Mouse (Mus musculus) intestine, postnatal 0 days (tissue): ENCODE data around the gene Clrn2. TPM values are rescaled to one million over a fixed set of nuclear protein-coding genes. Genes with fewer than 3 reads are reported as not detected.

Experiments
- ATAC-seq: fragments of 200-750 bp; cut with Nextera tagmentation; 2 replicates; pipeline ENCODE4 v1.8.0; 2017; ENCODE audit warnings: mild to moderate bottlenecking, moderate TSS enrichment, moderate library complexity
- H3K27ac ChIP-seq: fragments of 300-500 bp; sonication (generic); 2 replicates; pipeline ENCODE4 v1.5.1; 2014; ENCODE audit warnings: mild to moderate bottlenecking, low read depth, low read length, moderate library complexity
- H3K27me3 ChIP-seq: fragments of 300-500 bp; sonication (generic); replicated peaks from 2 replicates; pipeline ENCODE4 v1.6.1; 2014; ENCODE audit warnings: low read length, mixed read lengths; ENCODE audit not compliant: control insufficient read depth, insufficient read depth
- H3K36me3 ChIP-seq: fragments of 300-500 bp; sonication (generic); 2 replicates; pipeline ENCODE4 v1.6.1; 2014; ENCODE audit warnings: mild to moderate bottlenecking, moderate library complexity; ENCODE audit not compliant: control insufficient read depth, insufficient read depth
- H3K4me1 ChIP-seq: fragments of 300-500 bp; sonication (generic); replicated peaks from 2 replicates; pipeline ENCODE4 v1.6.1; 2014; ENCODE audit warnings: antibody characterized with exemption, low read length, mixed read lengths; ENCODE audit not compliant: control insufficient read depth, insufficient read depth
- H3K4me2 ChIP-seq: fragments of 300-500 bp; sonication (generic); replicated peaks from 2 replicates; pipeline ENCODE4 v1.6.1; 2014; ENCODE audit warnings: low read depth, mild to moderate bottlenecking, moderate library complexity
- H3K4me3 ChIP-seq: fragments of 300-500 bp; sonication (generic); 2 replicates; pipeline ENCODE4 v1.5.1; 2014; ENCODE audit warnings: low read depth, low read length
- H3K9ac ChIP-seq: fragments of 300-500 bp; sonication (generic); 2 replicates; pipeline ENCODE4 v1.6.1; 2014; ENCODE audit warnings: mild to moderate bottlenecking, low read depth, low read length
- H3K9me3 ChIP-seq: fragments of 300-500 bp; sonication (generic); 2 replicates; pipeline ENCODE4 v1.6.1; 2016; ENCODE audit warnings: mixed run types; ENCODE audit not compliant: control insufficient read depth
- CTCF ChIP-seq: sonication (generic); IDR thresholded peaks from 2 replicates; pipeline ENCODE4 v1.5.1; 2016; ENCODE audit warnings: low read depth, mild to moderate bottlenecking, control low read depth, antibody characterized with exemption, moderate library complexity
- WGBS: fragments of 180-500 bp; shearing (Covaris S2); extraction: QIAGEN DNeasy Blood & Tissue Kit; methylation state at CpG from one replicate; pipeline ENCODE4 v1.1.7; 2014; 5-methylcytosine and 5-hydroxymethylcytosine counted together
- polyA plus RNA-seq: library from polyadenylated mRNA; unstranded; fragments of >200 nt; fragmentation: Nextera tagmentation; extraction: Ambion mirVana; gene quantifications from 2 replicates; pipeline ENCODE4 v1.2.1, GENCODE M21; 2015

The Clrn2 gene
- polyA plus RNA-seq, 1 experiment from 2014 or later = not detected

DNA sequence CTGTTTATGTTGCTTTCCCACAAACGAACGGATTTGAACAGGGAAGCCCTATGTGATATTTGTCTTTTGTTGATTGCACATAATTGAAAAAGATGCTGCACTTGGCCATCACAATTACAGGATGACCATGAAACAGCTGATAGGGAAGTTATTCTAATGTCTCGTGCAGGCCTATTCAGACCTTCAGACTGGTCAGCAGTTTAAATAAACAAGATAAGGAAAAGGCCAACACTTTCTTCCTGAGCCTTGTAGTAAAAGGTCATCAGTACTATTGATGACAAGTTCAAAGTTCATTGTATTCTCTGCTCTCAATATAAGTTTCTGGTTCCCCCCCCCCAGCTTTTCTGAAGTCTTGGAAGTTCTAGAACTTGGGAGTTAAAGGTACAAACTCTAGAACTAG lies 29.1 kb downstream of the Clrn2 start:
- no peaks in the 10 kb centered on the region for H3K27me3 ChIP-seq
- no peak for TF ChIP-seq CTCF
- H3K4me1 ChIP-seq = no peaks in the 10 kb centered on the region
- no peak for ATAC-seq
- H3K4me2 ChIP-seq = no peak overlapping the region
- no peak overlapping the region for H3K4me3 ChIP-seq
- no peak overlapping the region for H3K9ac ChIP-seq
- 60% methylated on average over 3 of the region's 3 CpGs for WGBS
- no peaks in the 10 kb centered on the region for H3K9me3 ChIP-seq
- H3K36me3 ChIP-seq = no peaks in the 10 kb centered on the region
- H3K27ac ChIP-seq = no peak overlapping the region

DNA sequence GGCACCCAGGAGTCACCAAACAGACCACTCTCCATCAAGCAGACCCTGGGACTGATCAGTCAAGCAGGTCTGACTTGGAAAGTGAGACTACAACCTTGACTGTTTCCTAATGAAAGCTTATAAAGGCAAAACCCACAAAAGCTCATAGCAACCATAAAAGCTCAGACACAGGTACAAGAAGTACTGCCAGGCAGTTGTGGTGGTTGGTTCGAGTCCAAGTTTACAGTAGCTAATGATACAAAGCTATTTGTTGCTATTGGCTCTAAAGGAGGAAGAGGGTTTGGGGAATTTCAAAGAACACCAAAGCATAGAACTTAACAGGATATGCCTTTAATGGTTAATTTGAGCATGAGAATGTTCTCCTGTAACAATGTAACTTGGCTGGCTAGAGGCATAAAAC lies 30.1 kb downstream of the Clrn2 start:
- ATAC-seq = no peak
- H3K27ac ChIP-seq = no peak overlapping the region
- no peak for TF ChIP-seq CTCF

DNA sequence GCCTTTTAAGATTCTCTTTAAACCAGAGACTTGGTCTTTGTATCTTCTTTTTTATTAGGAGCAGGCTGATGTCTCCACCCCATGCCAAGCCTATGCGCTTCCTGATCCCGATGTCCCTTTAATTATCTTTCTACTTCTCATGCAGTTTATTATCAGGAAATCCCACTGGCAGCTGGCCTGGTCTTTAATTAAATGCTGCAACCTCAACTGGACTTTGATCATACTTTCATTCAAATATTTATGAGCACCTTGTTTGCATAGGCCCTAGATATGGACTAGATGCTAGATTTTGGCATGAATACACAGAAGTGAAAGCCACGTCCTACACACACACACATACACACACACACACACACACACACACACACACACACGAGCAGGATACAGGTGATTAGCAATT lies 38.2 kb downstream of the Clrn2 start:
- 26% methylated on average over 4 of the region's 4 CpGs for WGBS
- ATAC-seq = peak; percentile 22
- no peak overlapping the region for H3K27ac ChIP-seq

More for the DNA sequence above, 30.1 kb downstream of the Clrn2 start:
- Histone ChIP-seq H3K9ac (no peak overlapping the region), H3K9me3 (no peaks in the 10 kb centered on the region), H3K4me1 (no peaks in the 10 kb centered on the region), H3K4me3 (no peak overlapping the region), H3K36me3 (no peaks in the 10 kb centered on the region), H3K4me2 (no peak overlapping the region), H3K27me3 (no peaks in the 10 kb centered on the region)
- WGBS = 83% methylated on average over 1 of the region's 1 CpGs

DNA sequence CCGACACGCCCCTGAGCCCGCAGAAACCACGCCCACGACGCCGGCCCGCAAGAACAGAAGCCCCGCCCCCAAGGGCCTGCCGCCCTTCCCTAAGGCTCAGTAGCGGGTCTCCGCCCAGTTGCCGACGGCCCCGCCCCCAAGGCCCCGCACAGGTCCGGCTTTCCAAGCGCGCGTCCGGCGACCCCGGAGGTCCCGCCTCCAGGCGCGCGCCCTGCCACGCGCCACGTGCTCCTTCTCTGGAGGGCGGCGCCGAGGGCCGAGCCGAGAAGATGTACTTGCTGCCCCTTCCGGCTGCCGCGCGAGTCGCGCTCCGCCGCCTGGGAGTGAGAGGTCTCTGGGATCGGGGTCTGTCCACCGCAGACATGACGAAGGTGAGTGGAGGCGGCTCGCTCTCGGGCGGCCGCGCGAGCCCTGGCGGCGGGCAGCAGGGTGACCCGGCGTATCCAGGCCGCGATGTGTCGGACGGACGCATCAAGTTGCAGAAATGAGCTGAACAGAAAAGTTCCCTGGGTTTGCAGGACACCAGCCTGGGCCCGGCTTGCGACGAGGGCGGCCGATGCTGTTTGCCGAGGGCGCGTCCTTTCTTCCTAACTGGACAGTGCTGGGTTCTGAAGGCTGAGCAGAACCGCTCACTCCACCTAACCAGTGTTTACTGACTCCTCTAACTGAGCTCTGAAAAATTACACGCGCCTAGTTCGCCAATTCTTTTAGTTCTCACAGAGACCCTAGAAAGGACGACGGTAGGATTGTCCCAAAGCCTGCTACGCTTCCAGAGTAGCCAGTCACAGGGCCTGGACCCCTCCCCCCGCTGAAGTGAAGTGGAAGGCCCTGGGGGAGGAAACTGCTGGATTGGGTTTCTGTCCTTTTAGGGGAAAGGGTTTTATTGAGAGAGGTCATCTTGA lies 39.9 kb downstream of the Clrn2 start, which contains the start of gene Lap3:
TSS of gene Lap3 (plus strand) at position 184 of the 902 bp plus-strand sequence.
- peak within 1 kb of the TSS; percentile 83 for H3K4me2 ChIP-seq
- no peaks in the 10 kb centered on the region for H3K9me3 ChIP-seq
- TF ChIP-seq CTCF = peak; percentile 64
- H3K9ac ChIP-seq = peak within 1 kb of the TSS; percentile 57
- ATAC-seq = peak; percentile 94
- WGBS = under 1% methylated on average over 75 of the region's 78 CpGs
- peak within 1 kb of the TSS; percentile 83 for H3K27ac ChIP-seq
- H3K4me1 ChIP-seq = peaks cover 6% of the 10 kb centered on the region; the same call in 1 of the 2 replicates
- peaks cover 17% of the 10 kb centered on the region for H3K36me3 ChIP-seq
- H3K4me3 ChIP-seq = peak within 1 kb of the TSS; percentile 69
- no peaks in the 10 kb centered on the region for H3K27me3 ChIP-seq

More for the DNA sequence above, 38.2 kb downstream of the Clrn2 start:
- 0 out of 2 replicates have a peak, but pooled peaks cover 1% of the 10 kb centered on the region for H3K36me3 ChIP-seq
- H3K4me1 ChIP-seq = peaks cover 6% of the 10 kb centered on the region; the same call in 1 of the 2 replicates
- no peak overlapping the region for H3K4me2 ChIP-seq
- H3K9ac ChIP-seq = no peak overlapping the region
- no peak overlapping the region for H3K4me3 ChIP-seq
- no peaks in the 10 kb centered on the region for H3K27me3 ChIP-seq
- no peaks in the 10 kb centered on the region for H3K9me3 ChIP-seq
- no peak for TF ChIP-seq CTCF

DNA sequence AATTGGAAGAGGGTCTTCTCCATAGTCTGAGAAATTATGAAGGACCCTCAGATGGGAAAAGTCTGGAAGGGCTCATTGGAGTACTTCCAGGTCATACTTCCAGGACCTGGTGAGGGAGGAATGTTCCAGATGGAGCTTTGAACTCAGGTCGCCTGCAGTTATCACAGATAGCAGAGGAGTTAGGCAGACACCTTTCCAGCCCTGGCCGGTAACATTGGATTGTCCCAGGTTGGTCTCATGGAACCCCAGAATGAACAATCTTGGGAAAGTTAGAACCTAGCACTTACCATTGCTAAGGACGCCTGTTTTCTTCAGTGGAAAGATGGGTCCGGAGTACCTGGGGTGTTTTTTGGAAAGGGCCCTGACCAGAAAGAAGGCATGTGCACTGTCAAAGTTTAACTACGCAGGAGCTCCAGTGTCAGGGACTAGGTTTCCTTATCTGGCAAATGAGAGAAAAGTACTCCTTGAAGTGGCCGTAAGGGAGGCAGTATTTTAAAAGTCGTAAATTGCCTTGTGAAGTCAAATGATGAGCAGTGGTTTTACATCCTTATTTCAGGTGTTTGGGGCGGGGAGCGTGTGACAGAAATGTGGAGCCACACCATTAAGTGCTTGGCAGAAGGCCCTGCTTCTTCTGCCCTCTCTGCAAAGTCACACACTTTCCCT lies 40.7 kb downstream of the Clrn2 start:
- H3K4me1 ChIP-seq = peaks cover 6% of the 10 kb centered on the region; the same call in 1 of the 2 replicates
- peak overlapping the region; percentile 69 for H3K4me3 ChIP-seq
- H3K9ac ChIP-seq = peak overlapping the region; percentile 57
- H3K4me2 ChIP-seq = peak overlapping the region; percentile 83
- no peaks in the 10 kb centered on the region for H3K27me3 ChIP-seq
- no peak for ATAC-seq
- WGBS = 30% methylated on average over 9 of the region's 9 CpGs
- TF ChIP-seq CTCF = no peak
- peak overlapping the region; percentile 83; the same call in 1 of the 2 replicates for H3K27ac ChIP-seq
- no peaks in the 10 kb centered on the region for H3K9me3 ChIP-seq
- H3K36me3 ChIP-seq = peaks cover 24% of the 10 kb centered on the region

DNA sequence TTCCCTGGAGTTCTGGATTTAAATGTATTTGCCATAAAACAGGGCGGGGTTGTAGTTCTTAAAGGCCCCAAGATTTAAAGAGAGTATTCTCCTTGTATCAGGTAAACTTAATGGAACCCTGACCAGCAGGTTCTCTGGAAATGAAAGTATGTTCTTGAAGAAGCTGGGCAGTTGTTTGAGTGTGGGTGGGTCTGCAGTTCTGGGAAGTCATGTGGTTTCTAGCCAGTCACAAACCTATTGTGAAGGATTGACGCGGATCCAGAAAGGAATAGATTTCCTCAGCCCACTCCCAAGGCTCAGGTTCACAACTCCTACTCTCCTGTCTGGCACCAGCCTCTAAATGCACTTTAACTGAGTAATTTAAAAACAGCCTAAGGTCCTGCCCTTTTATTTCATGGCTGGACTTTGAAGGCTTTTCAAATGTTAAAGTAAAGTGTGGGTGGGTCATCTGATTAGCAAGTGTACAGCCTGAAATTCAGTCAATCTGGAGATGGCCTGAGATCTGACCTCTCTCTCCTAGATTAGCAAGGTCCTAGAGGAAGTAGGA lies 42.0 kb downstream of the Clrn2 start:
- Histone ChIP-seq H3K9me3 (no peaks in the 10 kb centered on the region), H3K27ac (peak overlapping the region; percentile 51), H3K36me3 (peaks cover 33% of the 10 kb centered on the region), H3K4me3 (0 out of 2 replicates have a peak overlapping the region, but pooled peaks have one; percentile 69), H3K4me2 (peak overlapping the region; percentile 83), H3K9ac (no peak overlapping the region), H3K27me3 (no peaks in the 10 kb centered on the region), H3K4me1 (peaks cover 6% of the 10 kb centered on the region; the same call in 1 of the 2 replicates)
- WGBS = 56% methylated on average over 3 of the region's 3 CpGs
- TF ChIP-seq CTCF = no peak
- no peak for ATAC-seq
